Mouse (Mus musculus): ENCODE results near the gene Cstf3.

- TF ChIP-seq ZC3H11A (IDR thresholded peaks at IDR 0.05; ENCODE audit: borderline replicate concordance, low read depth, low read length) (no peak), CHD2 (IDR thresholded peaks at IDR 0.05; ENCODE audit: low read depth, low read length) (no peak)
These were observed 1.8 kb upstream of the Cstf3 start for GRCm38 (mm10) chr2:104588552-104588951.

Measured in ES-E14 (cell line).